Mouse (Mus musculus) testis, postnatal 10 days (tissue): ENCODE measurements around the gene 0610010F05Rik.

Experiments
- DNase-seq: peaks from one replicate; pipeline ENCODE4 v3.0.0; 2021; ENCODE audit warnings: low spot score

0610010F05Rik gene

DNA sequence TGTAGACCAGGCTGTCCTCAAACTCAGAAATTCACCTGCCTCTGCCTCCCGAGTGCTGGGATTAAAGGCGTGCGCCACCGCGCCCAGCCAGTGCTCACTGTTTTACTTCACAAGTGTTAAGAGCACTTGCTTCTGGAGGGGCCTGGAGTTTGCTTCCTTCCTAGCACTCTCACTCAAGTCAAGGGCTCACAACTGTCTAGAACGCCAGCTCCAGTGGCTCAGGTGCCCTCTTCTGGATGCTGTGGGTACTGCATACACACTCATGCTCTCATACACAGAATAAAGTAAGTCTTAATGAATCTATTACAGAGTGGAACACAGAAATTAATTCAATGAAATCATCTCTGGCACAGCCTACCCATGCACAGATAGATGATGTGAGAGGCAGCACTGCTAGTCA is 67.7 kb downstream of the 0610010F05Rik start:
- DNase-seq, result peak; percentile 85

DNA sequence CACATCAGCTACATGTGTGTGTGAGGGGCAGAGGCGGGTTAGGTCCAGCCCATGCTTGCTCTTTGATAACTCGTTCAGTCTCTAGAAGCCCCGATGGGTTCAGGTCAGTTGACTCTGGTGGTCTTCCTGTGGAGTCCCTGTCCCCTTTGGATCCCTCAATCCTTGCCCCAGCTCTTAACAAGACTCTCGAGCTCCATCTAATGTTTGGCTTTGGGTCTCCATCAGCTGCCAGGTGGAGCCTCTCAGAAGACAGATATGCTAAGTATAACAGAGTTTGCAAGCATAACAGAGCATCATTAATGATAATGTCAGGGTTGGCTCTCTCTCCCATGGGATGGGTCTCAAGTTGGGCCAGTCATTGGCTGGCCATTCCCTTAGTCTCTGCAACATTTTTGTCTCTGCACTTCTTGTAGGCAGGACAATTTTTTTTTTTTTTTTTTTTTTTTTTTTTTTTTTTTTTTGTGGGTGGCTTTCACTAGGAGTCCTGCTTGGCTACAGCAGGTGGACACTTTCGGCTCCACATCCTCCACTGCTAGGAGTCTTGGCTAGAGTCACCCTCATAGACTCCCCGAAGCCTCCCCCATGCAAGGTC is 76.3 kb downstream of the 0610010F05Rik start:
- DNase-seq, result no peak

DNA sequence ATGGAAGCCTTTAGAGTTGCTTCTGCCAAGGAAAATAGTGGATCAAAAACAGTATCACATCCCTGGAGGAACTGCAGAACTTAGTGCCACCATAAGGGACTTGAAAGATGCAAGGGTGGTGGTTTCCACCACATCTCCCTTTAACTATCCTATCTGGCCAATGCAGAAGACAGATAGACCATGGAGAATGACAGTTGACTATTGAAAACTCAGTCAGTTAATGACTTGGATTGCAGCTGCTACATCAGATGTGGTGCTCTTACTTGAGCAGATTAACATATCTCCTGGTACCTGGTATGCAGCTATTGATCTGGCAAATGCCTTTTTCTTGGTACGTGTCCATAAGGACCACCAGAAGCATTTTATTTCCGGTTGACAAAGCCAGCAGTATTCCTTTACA is 96.0 kb downstream of the 0610010F05Rik start:
- DNase-seq, result no peak

DNA sequence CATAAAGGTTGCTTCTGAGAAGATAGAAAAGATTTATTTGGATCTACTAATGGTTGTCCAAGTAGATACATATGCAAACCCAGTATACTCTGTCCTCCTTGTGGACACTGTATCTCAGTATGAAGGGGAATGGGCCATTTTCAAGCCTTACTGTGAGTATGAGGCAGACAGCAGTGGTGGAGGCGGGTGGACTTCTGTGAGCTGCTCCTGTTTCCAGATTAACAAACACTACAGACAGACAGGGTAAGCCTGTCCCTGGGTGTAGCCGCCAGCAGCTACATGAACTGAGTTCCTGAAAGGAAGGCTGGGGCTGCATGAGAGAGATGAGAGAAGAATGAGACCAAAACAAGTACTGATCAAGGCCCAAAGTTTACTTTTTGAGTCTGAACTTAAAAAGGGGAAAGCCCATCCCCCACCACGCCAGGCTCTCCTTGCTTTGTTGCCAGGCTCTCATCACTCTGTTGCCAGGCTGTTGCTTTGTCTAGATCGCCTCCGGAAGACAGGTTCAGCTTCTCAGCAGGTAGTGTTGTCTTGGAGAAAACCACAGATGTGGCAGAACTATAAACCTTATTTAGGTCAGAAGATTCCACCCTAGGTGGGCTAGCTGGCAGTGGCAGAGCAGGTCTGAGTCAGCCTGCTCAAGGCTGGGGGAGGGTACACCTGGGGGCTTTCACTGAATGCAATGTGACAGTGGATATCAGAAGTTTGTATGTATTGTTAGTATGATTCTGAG is 112.8 kb downstream of the 0610010F05Rik start, which contains the start of gene 1700093K21Rik:
1700093K21Rik (minus strand) TSS at position 683 of the 733 bp plus-strand sequence.
- no peak for DNase-seq

DNA sequence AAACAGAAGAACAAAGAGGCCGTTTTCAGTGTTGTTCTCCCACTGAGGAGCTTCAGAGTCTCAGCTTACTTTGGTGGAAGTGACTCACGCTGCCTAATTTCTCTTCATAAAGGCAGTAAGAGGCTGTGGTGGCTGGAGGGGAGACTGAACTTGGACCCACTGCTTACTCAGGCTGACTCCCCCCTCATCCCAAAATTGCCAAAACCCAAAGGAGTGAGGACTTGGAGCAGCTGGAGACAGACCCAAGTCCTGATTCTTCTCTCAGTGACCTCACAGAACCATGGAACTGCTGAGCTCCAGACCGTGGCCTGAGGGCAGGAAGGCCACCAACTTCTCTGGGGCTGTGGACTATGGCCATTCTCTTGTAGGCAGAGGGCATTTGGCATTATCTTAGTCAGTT is 114.5 kb downstream of the 0610010F05Rik start:
- DNase-seq, result no peak

DNA sequence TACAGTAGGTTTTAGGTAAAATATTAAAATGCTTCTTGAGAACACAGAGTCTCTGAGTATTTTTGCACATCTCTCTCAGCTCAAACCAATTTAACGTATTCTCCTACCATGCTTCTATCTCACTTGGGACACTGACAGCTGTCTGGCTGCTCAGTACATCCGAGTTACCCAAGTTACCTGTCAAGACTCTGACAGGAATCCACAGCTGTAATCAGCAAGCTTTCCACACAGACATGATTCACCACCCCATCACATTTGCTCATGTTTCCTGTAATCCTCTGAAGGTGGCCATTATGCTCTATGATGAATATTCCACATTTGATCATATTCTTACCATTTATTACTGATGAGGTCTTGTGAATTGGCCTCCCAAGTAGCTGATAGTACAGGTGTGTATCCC is 118.1 kb downstream of the 0610010F05Rik start:
- DNase-seq, result no peak
